Mouse (Mus musculus) ES-E14 (cell line): ENCODE results near the gene Lcp1.

Experiments
- HCFC1 ChIP-seq: IDR thresholded peaks from 2 replicates; pipeline ENCODE4 v1.6.1; 2012; ENCODE audit warnings: low read length, inconsistent platforms, borderline replicate concordance; ENCODE audit not compliant: insufficient read depth
- MAFK ChIP-seq: IDR thresholded peaks from 2 replicates; pipeline ENCODE4 v1.6.1; 2014; ENCODE audit warnings: mild to moderate bottlenecking, low read depth, low read length, inconsistent platforms; ENCODE audit not compliant: insufficient read depth

GRCm38 (mm10) chr14:75279716-75280115 is 148.8 kb downstream of the Lcp1 start:
- TF ChIP-seq HCFC1 (no peak), MAFK (no peak)
